Mouse (Mus musculus) gastrocnemius, adult 8-10 months (tissue): ENCODE data around the gene Tbcd. TPM values are rescaled to one million over a fixed set of nuclear protein-coding genes. Genes with fewer than 3 reads are reported as not detected.

Experiments
- DNase-seq, 2 experiments: peaks; one replicate each; pipeline ENCODE4 v3.0.0; 2022; ENCODE audit warnings: low spot score in 2 of 2
- total RNA-seq, 4 experiments: library from RNA; stranded (reverse); gene quantifications; 2 replicates each; pipeline ENCODE4 v1.2.4; 2022

Tbcd gene
- 10 to 100 TPM; 11.7 to 16.0 (median 15.0) TPM for total RNA-seq

- peak; percentile 90 for DNase-seq
These were observed at the start of gene Tbcd for GRCm38 (mm10) chr11:121451753-121452635. TSS of gene Tbcd (plus strand) at chr11:121451949.

- DNase-seq, result no peak
These were observed 44.2 kb upstream of the Tbcd start for GRCm38 (mm10) chr11:121407366-121408155.

- no peak for DNase-seq
These were observed 37.0 kb upstream of the Tbcd start for GRCm38 (mm10) chr11:121414762-121415161.

GRCm38 (mm10) chr11:121415351-121415750 is 36.4 kb upstream of the Tbcd start:
- DNase-seq, result no peak

- no peak for DNase-seq
These were observed 33.8 kb upstream of the Tbcd start for GRCm38 (mm10) chr11:121417971-121418370.

- no peak for DNase-seq
These were observed 32.8 kb upstream of the Tbcd start for GRCm38 (mm10) chr11:121418932-121419331.

- DNase-seq, result no peak
These were observed 31.4 kb upstream of the Tbcd start for GRCm38 (mm10) chr11:121420379-121420778.

- peak; percentile 100 for DNase-seq
These were observed 30.8 kb upstream of the Tbcd start, which contains the start of gene Fn3krp for GRCm38 (mm10) chr11:121420830-121421552. TSS of gene Fn3krp (plus strand) at chr11:121421401.

GRCm38 (mm10) chr11:121421553-121422173 is 30.1 kb upstream of the Tbcd start:
- no peak for DNase-seq

- no peak for DNase-seq
These were observed 18.4 kb upstream of the Tbcd start for GRCm38 (mm10) chr11:121433397-121433796.

GRCm38 (mm10) chr11:121434156-121435155 is 17.3 kb upstream of the Tbcd start, which contains the start of gene Fn3k:
TSS of gene Fn3k (plus strand) at chr11:121434913.
- DNase-seq, result peak; percentile 80 to 88

- DNase-seq, result no peak
These were observed 14.5 kb upstream of the Tbcd start for GRCm38 (mm10) chr11:121437236-121437635.

GRCm38 (mm10) chr11:121439686-121440292 is 12.0 kb upstream of the Tbcd start:
- no peak for DNase-seq

- DNase-seq, result no peak
These were observed 10.1 kb upstream of the Tbcd start for GRCm38 (mm10) chr11:121441653-121442052.

- no peak for DNase-seq
These were observed 9.7 kb upstream of the Tbcd start for GRCm38 (mm10) chr11:121442076-121442475.

- DNase-seq, result no peak
These were observed 478 bp upstream of the Tbcd start for GRCm38 (mm10) chr11:121451216-121451726.

- no peak for DNase-seq
These were observed 6.1 kb downstream of the Tbcd start for GRCm38 (mm10) chr11:121457874-121458273.

- DNase-seq, result no peak
These were observed 15.7 kb downstream of the Tbcd start for GRCm38 (mm10) chr11:121467408-121467807.

GRCm38 (mm10) chr11:121474831-121475230 is 23.1 kb downstream of the Tbcd start:
- DNase-seq, result no peak
